Mouse (Mus musculus) CH12.LX (cell line): ENCODE data around the gene Tfap4. TPM values are rescaled to one million over a fixed set of nuclear protein-coding genes. Genes with fewer than 3 reads are reported as not detected.
"Not testable (repeated sequence)": the region's sequence is repeated elsewhere in the genome, so short reads cannot be mapped to it uniquely, and the experiment has no call there.

Experiments
- DNase-seq: peaks from one replicate; pipeline ENCODE4 v3.0.0-alpha.2; 2013; ENCODE audit errors: extremely low read depth
- H3K27ac ChIP-seq: 2 replicates; pipeline ENCODE4 v1.5.1; 2012; ENCODE audit warnings: low read depth, mild to moderate bottlenecking, control low read depth, moderate library complexity; ENCODE audit not compliant: insufficient read depth
- H3K27me3 ChIP-seq: replicated peaks from 2 replicates; pipeline ENCODE3; 2012; ENCODE audit warnings: inconsistent platforms
- H3K36me3 ChIP-seq, 2 experiments: replicated peaks in 1 of 2; 2 replicates each; pipeline versions ENCODE3 to v1.6.1; 2012; ENCODE audit warnings: inconsistent platforms in 1 of 2, low read length in 1 of 2, mild to moderate bottlenecking in 1 of 2, mixed read lengths in 1 of 2, moderate library complexity in 1 of 2; ENCODE audit not compliant: control insufficient read depth in 1 of 2, insufficient read depth in 1 of 2
- H3K4me1 ChIP-seq, 2 experiments: 2 replicates each; pipeline ENCODE4 v1.6.1; 2012; ENCODE audit warnings: inconsistent platforms in 1 of 2, moderate library complexity in 1 of 2; ENCODE audit not compliant: insufficient read depth in 2 of 2, control insufficient read depth in 1 of 2
- H3K4me2 ChIP-seq: 2 replicates; pipeline ENCODE4 v1.6.1; 2012; ENCODE audit warnings: low read depth, mild to moderate bottlenecking, control low read depth; ENCODE audit not compliant: poor library complexity, insufficient read depth, severe bottlenecking
- H3K4me3 ChIP-seq, 3 experiments: fragments of 150-350 bp in 1 of 3; sonication (generic) in 1 of 3; replicated peaks in 1 of 3; 2 replicates each; pipeline versions ENCODE3 to v1.5.1; 2011 to 2012; ENCODE audit warnings: low read depth in 2 of 3, low read length in 2 of 3, mild to moderate bottlenecking in 2 of 3, moderate library complexity in 2 of 3, control low read depth in 1 of 3, improper control_type of control experiment in 1 of 3, inconsistent platforms in 1 of 3, mixed read lengths in 1 of 3; ENCODE audit not compliant: poor library complexity in 1 of 3
- H3K79me2 ChIP-seq: replicated peaks from 2 replicates; pipeline ENCODE4 v1.6.1; 2012; ENCODE audit warnings: mild to moderate bottlenecking, moderate library complexity; ENCODE audit not compliant: control insufficient read depth, poor library complexity, insufficient read depth, severe bottlenecking; ENCODE audit errors: extremely low read depth
- H3K9ac ChIP-seq: 2 replicates; pipeline ENCODE4 v1.6.1; 2012; ENCODE audit warnings: low read depth, mild to moderate bottlenecking, control low read depth, moderate library complexity; ENCODE audit not compliant: insufficient read depth
- H3K9me3 ChIP-seq: replicated peaks from 2 replicates; pipeline ENCODE3; 2012; ENCODE audit warnings: low read length, inconsistent platforms, mixed read lengths
- BHLHE40 ChIP-seq: IDR thresholded peaks from 2 replicates; pipeline ENCODE4 v1.6.1; 2011; ENCODE audit warnings: mild to moderate bottlenecking, low read depth, low read length, improper control_type of control experiment
- CTCF ChIP-seq, 2 experiments: IDR thresholded peaks in 1 of 2; conservative IDR thresholded peaks in 1 of 2; 2 replicates each; pipeline ENCODE4 v1.5.1; 2011 to 2012; ENCODE audit warnings: low read depth in 2 of 2, low read length in 2 of 2, improper control_type of control experiment in 1 of 2, inconsistent platforms in 1 of 2, mild to moderate bottlenecking in 1 of 2, moderate library complexity in 1 of 2
- HCFC1 ChIP-seq: IDR thresholded peaks from 2 replicates; pipeline ENCODE4 v1.6.1; 2012; ENCODE audit warnings: low read depth, mild to moderate bottlenecking, inconsistent platforms, low read length, improper control_type of control experiment
- KAT2A ChIP-seq: IDR thresholded peaks from 2 replicates; pipeline ENCODE4 v1.6.1; 2012; ENCODE audit warnings: low read length, improper control_type of control experiment, inconsistent platforms; ENCODE audit not compliant: insufficient replicate concordance
- MAFK ChIP-seq: IDR thresholded peaks from 2 replicates; pipeline ENCODE4 v1.6.1; 2011; ENCODE audit warnings: low read length, improper control_type of control experiment; ENCODE audit not compliant: insufficient replicate concordance
- MEF2A ChIP-seq: IDR thresholded peaks from 2 replicates; pipeline ENCODE4 v1.6.1; 2014; ENCODE audit warnings: low read depth, mild to moderate bottlenecking, inconsistent platforms, low read length, improper control_type of control experiment, borderline replicate concordance
- NELFE ChIP-seq: IDR thresholded peaks from 2 replicates; pipeline ENCODE4 v1.6.1; 2011; ENCODE audit warnings: low read depth, low read length, improper control_type of control experiment
- PAX5 ChIP-seq: IDR thresholded peaks from 2 replicates; pipeline ENCODE4 v1.6.1; 2012; ENCODE audit warnings: low read length, inconsistent platforms, mixed read lengths
- POLR2AphosphoS2 ChIP-seq: IDR thresholded peaks from 2 replicates; pipeline ENCODE4 v1.6.1; 2011; ENCODE audit warnings: low read depth, low read length, improper control_type of control experiment
- RAD21 ChIP-seq: IDR thresholded peaks from 2 replicates; pipeline ENCODE4 v1.6.1; 2011; ENCODE audit warnings: low read depth, mild to moderate bottlenecking, low read length, improper control_type of control experiment, moderate library complexity
- RCOR1 ChIP-seq: conservative IDR thresholded peaks from 2 replicates; pipeline ENCODE4 v1.6.1; 2012; ENCODE audit warnings: low read depth, mild to moderate bottlenecking, inconsistent platforms, low read length, improper control_type of control experiment
- SMC3 ChIP-seq: IDR thresholded peaks from 2 replicates; pipeline ENCODE4 v1.6.1; 2011; ENCODE audit warnings: low read depth, low read length, improper control_type of control experiment
- TBP ChIP-seq: conservative IDR thresholded peaks from 2 replicates; pipeline ENCODE4 v1.6.1; 2011; ENCODE audit warnings: low read depth, low read length, improper control_type of control experiment
- UBTF ChIP-seq: IDR thresholded peaks from 2 replicates; pipeline ENCODE4 v1.6.1; 2012; ENCODE audit warnings: low read depth, mild to moderate bottlenecking, inconsistent platforms, low read length, improper control_type of control experiment, moderate library complexity
- USF1 ChIP-seq: IDR thresholded peaks from 2 replicates; pipeline ENCODE4 v1.6.1; 2014; ENCODE audit warnings: low read depth, mild to moderate bottlenecking, inconsistent platforms, low read length, improper control_type of control experiment
- dilution Hi-C: fragments of 300-500 bp; cut with MboI; formaldehyde crosslinking; loops from 2 replicates; pipeline ENCODE4 v1.14.3; 2020; ENCODE audit warnings: low sequenced_read_pairs; ENCODE audit not compliant: extremely low pct_unique_long_range_greater_than_20kb, extremely low pct_ligation_motif_present
- in situ Hi-C: fragments of 300-500 bp; cut with MboI; formaldehyde crosslinking; loops from 3 replicates; pipeline ENCODE4 v1.14.3; 2019; ENCODE audit warnings: low sequenced_read_pairs, low pct_ligation_motif_present, low pct_unique_long_range_greater_than_20kb, mixed read lengths
- polyA plus RNA-seq: library from polyadenylated mRNA; unstranded; fragments of >175 nt; gene quantifications from 2 replicates; pipeline ENCODE4 v1.2.1, GENCODE M21; 2012; ENCODE audit warnings: low read depth; ENCODE audit not compliant: insufficient read length
- total RNA-seq, 2 experiments: library from RNA; depleted of rRNA; stranded (reverse); fragments of 300-350 nt in 1 of 2; fragments of >200 nt in 1 of 2; gene quantifications; 2 replicates each; pipeline ENCODE4 v1.2.3; 2012 to 2014

The Tfap4 gene
- total and polyA plus RNA-seq, 3 experiments, result 23.5 to 43.3 (median 24.0) TPM

GRCm38 (mm10) chr16:4537616-4538358, 21.9 kb downstream of the Tfap4 start:
- Histone ChIP-seq H3K4me2 (no peak overlapping the region), H3K9ac (no peak overlapping the region), H3K4me1 (peaks cover 11 to 59% of the 10 kb centered on the region in 2 experiments), H3K36me3 (peaks cover 2 to 48% of the 10 kb centered on the region in 2 experiments), H3K9me3 (peaks cover 4% of the 10 kb centered on the region), H3K79me2 (no peaks in the 10 kb centered on the region; the same call in 1 of the 2 replicates), H3K27ac (no peak overlapping the region), H3K27me3 (no peaks in the 10 kb centered on the region), H3K4me3 (no peak overlapping the region)
- in situ Hi-C loops (loop anchor here (5.0 kb wide), 1 partner anchor 40 kb away; no protein-coding TSS in a partner anchor), dilution Hi-C loops (no loop called here)
- no peak for DNase-seq
- TF ChIP-seq NELFE, result no peak
- TF ChIP-seq SMC3, result no peak
- no peak for TF ChIP-seq KAT2A
- TF ChIP-seq BHLHE40, result no peak
- TF ChIP-seq POLR2AphosphoS2, result no peak
- TF ChIP-seq MAFK, result no peak
- no peak for TF ChIP-seq TBP
- no peak for TF ChIP-seq RAD21
- TF ChIP-seq MEF2A, result no peak
- TF ChIP-seq RCOR1, result no peak
- TF ChIP-seq, all 38 proteins: peak for 0

GRCm38 (mm10) chr16:4527373-4527772, 32.3 kb downstream of the Tfap4 start:
- H3K27me3 ChIP-seq, H3K9ac ChIP-seq, H3K27ac ChIP-seq, in situ Hi-C loops, H3K79me2 ChIP-seq, H3K4me2 ChIP-seq, dilution Hi-C loops, H3K4me3 ChIP-seq, DNase-seq, H3K9me3 ChIP-seq: not testable (repeated sequence)
- Histone ChIP-seq H3K4me1 (peaks cover 3 to 58% of the 10 kb centered on the region in 2 experiments; a peak in 2 of 4 replicates), H3K36me3 (peaks cover 4 to 50% of the 10 kb centered on the region in 2 experiments)

- Histone ChIP-seq H3K4me3 (no peak overlapping the region), H3K27ac (no peak overlapping the region), H3K9ac (no peak overlapping the region), H3K36me3 (peaks cover 4 to 43% of the 10 kb centered on the region in 2 experiments), H3K27me3 (no peaks in the 10 kb centered on the region), H3K4me2 (no peak overlapping the region), H3K79me2 (no peaks in the 10 kb centered on the region; the same call in 1 of the 2 replicates), H3K4me1 (peaks cover 12 to 78% of the 10 kb centered on the region in 2 experiments; a peak in 3 of 4 replicates), H3K9me3 (no peaks in the 10 kb centered on the region)
- in situ Hi-C loops, result no loop called here
- DNase-seq, result no peak
- no peak for TF ChIP-seq USF1
- TF ChIP-seq UBTF, result no peak
- no peak for TF ChIP-seq CTCF (conservative IDR thresholded peaks at IDR 0.05 in 1 of 2, IDR thresholded peaks at IDR 0.05 in 1 of 2; ENCODE audit: low read depth in 2 of 2, low read length in 2 of 2)
- no peak for TF ChIP-seq HCFC1
- TF ChIP-seq PAX5, result no peak
- TF ChIP-seq NELFE, result no peak
- dilution Hi-C loops, result no loop called here
Observed at GRCm38 (mm10) chr16:4523313-4524004, 36.2 kb downstream of the Tfap4 start.
